Mouse (Mus musculus) G1E (cell line): Measurements from ENCODE around the gene Ldb3.

Experiments
- CTCF ChIP-seq: IDR thresholded peaks from 2 replicates; pipeline ENCODE4 v1.5.1; 2012; ENCODE audit warnings: low read depth, low read length, inconsistent platforms, mixed read lengths
- GATA1 ChIP-seq: IDR thresholded peaks from 2 replicates; pipeline ENCODE4 v1.6.1; 2012; ENCODE audit warnings: borderline replicate concordance, low read length, inconsistent platforms, mixed read lengths
- POLR2AphosphoS5 ChIP-seq: IDR thresholded peaks from 2 replicates; pipeline ENCODE4 v1.6.1; 2012; ENCODE audit warnings: low read depth, low read length, inconsistent platforms; ENCODE audit not compliant: insufficient replicate concordance

DNA sequence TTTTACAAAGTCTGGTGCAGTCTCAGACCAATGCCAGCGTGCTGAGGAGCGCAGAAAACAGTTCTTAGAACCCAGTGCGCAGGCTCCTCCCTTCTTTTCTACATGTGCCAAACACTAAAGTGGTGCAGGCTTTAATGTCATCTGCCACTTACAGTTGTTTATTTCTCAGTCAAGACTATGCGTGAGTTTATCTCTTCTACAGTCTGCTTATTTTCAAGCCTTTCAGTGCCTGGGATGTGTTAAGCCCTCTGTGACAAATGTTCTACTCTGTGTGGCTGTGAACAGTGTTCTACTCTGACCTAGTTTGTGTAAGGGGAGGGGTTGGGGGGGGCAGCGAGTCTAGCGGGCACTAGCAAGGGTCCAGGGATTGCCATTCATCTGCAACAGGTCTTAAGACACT lies 25.0 kb upstream of the Ldb3 start:
- TF ChIP-seq CTCF (no peak), GATA1 (no peak), POLR2AphosphoS5 (no peak)
